Mouse (Mus musculus) testis, adult 2 months (tissue): ENCODE measurements around the gene Strn.

Experiments used
- CTCF ChIP-seq: fragments of 200-500 bp; IDR thresholded peaks from 2 replicates; pipeline ENCODE4 v1.5.1; 2012; ENCODE audit warnings: low read depth, mild to moderate bottlenecking, inconsistent platforms, low read length, moderate library complexity; ENCODE audit not compliant: control insufficient read depth, insufficient read depth, insufficient replicate concordance
- POLR2A ChIP-seq: fragments of 200-500 bp; IDR thresholded peaks from 2 replicates; pipeline ENCODE4 v1.6.1; 2012; ENCODE audit warnings: low read depth, mild to moderate bottlenecking, inconsistent platforms, low read length, moderate library complexity; ENCODE audit not compliant: control insufficient read depth

DNA sequence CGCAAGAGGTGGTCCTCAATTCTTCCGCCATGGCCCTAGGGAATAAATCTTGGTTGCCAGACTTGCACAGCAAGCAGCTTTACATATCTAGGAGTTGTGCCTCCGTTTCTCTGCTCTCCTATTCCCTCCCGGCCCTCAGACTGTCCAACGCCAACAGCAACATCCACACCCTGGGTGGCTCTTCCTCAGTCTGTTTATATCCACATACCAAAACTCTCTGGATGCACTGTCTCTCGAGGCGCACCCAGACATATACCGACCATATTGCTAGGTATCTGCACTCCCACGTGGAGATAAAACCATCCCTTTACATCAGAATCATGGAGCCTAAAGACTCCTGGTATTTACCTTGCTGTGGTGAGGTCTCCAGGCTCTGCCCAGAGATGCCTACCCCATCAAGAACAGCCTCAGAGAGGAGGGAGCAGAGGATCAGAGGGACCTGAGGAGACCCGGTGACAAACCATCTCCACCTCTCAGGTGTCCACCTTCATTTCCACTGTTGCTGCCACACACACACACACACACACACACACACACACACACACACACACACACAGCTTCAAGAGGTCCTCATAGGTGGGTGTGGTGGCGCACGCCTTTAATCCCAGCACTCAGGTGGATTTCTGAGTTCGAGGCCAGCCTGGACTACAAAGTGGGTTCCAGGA, 127.7 kb downstream of the Strn start:
- TF ChIP-seq CTCF = no peak
- no peak for TF ChIP-seq POLR2A
